In the genomic region with DNA sequence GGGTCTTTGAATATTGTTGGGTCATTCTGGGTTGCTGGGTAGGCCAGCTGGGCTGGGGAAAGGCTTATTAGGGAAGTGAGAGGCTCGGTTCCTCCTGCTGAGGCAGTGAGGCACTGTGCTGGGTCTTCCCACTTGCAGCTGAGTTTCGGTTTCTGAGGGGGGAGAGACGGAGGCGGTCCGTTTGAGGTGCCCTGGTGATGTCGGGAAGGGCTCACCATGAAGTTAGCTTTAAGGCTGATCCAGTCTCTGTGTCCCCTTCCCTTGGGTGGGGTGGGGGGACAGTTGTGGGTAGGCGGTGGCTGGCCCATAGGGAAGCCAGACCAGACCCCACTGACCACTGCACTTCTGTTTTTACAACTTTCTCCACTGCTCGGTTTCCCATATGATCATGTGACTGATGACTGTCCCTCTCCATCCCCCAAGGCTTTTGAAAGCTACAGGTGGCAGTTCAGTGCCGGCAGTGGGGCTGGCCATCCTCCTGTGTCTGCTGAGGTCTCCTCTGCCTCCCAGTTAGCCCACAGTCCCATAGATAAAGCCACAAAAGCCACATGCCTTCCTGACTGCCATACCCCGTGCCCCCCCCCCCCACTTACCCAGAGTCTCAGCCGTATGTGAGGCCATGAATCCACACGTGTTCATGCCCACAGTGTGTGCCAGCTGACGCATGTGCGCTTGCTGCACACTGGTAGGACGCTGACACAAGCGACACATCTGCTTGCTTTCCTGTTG, we compare ENCODE assay signal across 8 mouse cellular contexts. TPM values are rescaled to one million over a fixed set of nuclear protein-coding genes. Genes with fewer than 3 reads are reported as not detected.
DNase-seq lines count a peak whose midpoint lies in the region; TF ChIP-seq lines count a peak whose summit lies in the region.

No protein-coding gene starts in this region.

- peaks cover 43% of the 10 kb centered on the region for H3K4me1 ChIP-seq in limb, embryonic 10.5 days
- H3K4me1 ChIP-seq in small intestine, adult 2 months (ENCODE audit: control insufficient read depth, insufficient read depth, insufficient read length, low read length), result peaks cover 9% of the 10 kb centered on the region

- H3K9me3 ChIP-seq in limb, embryonic 10.5 days (replicated peaks), result no peaks in the 10 kb centered on the region

- 70% methylated on average over 16 of the region's 16 CpGs for WGBS in limb, embryonic 10.5 days
- 53% methylated on average over 16 of the region's 16 CpGs for WGBS in small intestine, adult 2 months

- H3K27me3 ChIP-seq in limb, embryonic 10.5 days (ENCODE audit: low read depth, poor library complexity, severe bottlenecking), result no peaks in the 10 kb centered on the region
- no peaks in the 10 kb centered on the region for H3K27me3 ChIP-seq in small intestine, adult 2 months (ENCODE audit: control insufficient read depth, insufficient read depth, low read length)

- no peak for TF ChIP-seq CTCF in small intestine, adult 2 months (IDR thresholded peaks at IDR 0.05; ENCODE audit: extremely low read depth, insufficient read length, insufficient replicate concordance, low read depth, low read length)

- intact Hi-C loops in gastrocnemius, postnatal 36 days (cut with DNase I), result no loop called here

- H3K27ac ChIP-seq in limb, embryonic 10.5 days, result no peak overlapping the region
- peak overlapping the region; percentile 56 for H3K27ac ChIP-seq in small intestine, adult 2 months (ENCODE audit: insufficient read depth, low read depth, low read length)

- no peak; the same call in 1 of the 2 replicates for TF ChIP-seq POLR2A in small intestine, adult 2 months (IDR thresholded peaks at IDR 0.05; ENCODE audit: low read depth, low read length)

- peak; percentile 22 for DNase-seq in gastrocnemius, postnatal 10 days
- no peak for DNase-seq in gastrocnemius, postnatal 36 days
- DNase-seq in thymus, postnatal 0 days (ENCODE audit: low spot score), result peak; percentile 45
- no peak for DNase-seq in thymus, adult 18-20 months
- no peak for DNase-seq in limb, embryonic 10.5 days (ENCODE audit: low spot score)
- no peak for DNase-seq in frontal cortex, postnatal 36 days (ENCODE audit: low spot score in 2 of 2)
- DNase-seq in embryo, embryonic 11 days, result no peak

- H3K36me3 ChIP-seq in limb, embryonic 10.5 days, result peaks cover 44% of the 10 kb centered on the region
- H3K36me3 ChIP-seq in small intestine, adult 2 months (ENCODE audit: control insufficient read depth, insufficient read depth, low read length), result peaks cover 19% of the 10 kb centered on the region

- H3K4me3 ChIP-seq in limb, embryonic 10.5 days, result peak overlapping the region; percentile 2; the same call in 1 of the 2 replicates
- peak overlapping the region; percentile 44 for H3K4me3 ChIP-seq in small intestine, adult 2 months (ENCODE audit: low read depth, low read length)

RNA-seq across cellular contexts. Expression of a gene that starts 2.2 kb away (rescaled TPM):
- total RNA-seq in gastrocnemius, postnatal 10 days (2021), result 10 to 100 TPM; 81.6 to 93.6 TPM
- 10 to 100 TPM; 23.5 to 24.8 TPM for total RNA-seq in gastrocnemius, postnatal 36 days (2021)
- 86.4 and 90.6 TPM in 2 replicates for polyA plus RNA-seq in thymus, postnatal 0 days (2015; fragmentation: Nextera tagmentation; extraction: Ambion mirVana)
- polyA plus RNA-seq in limb, embryonic 10.5 days (2016; fragmentation: Nextera tagmentation; extraction: Ambion mirVana), result 78.5 and 93.2 TPM in 2 replicates
- polyA plus RNA-seq in small intestine, adult 2 months (2012; rRNA removed), result 76.0 and 111 TPM in 2 replicates

RNA-seq across cellular contexts. Expression of a gene that starts 15.2 kb away (rescaled TPM):
- 10 to 100 TPM; 11.7 to 12.3 TPM for total RNA-seq in gastrocnemius, postnatal 10 days (2021)
- total RNA-seq in gastrocnemius, postnatal 36 days (2021), result 1 to 10 TPM; 1.4 to 1.6 TPM
- polyA plus RNA-seq in thymus, postnatal 0 days (2015; fragmentation: Nextera tagmentation; extraction: Ambion mirVana), result 0.42 and 0.79 TPM in 2 replicates
- 3.7 and 4.2 TPM in 2 replicates for polyA plus RNA-seq in limb, embryonic 10.5 days (2016; fragmentation: Nextera tagmentation; extraction: Ambion mirVana)
- 5.4 and 5.9 TPM in 2 replicates for polyA plus RNA-seq in small intestine, adult 2 months (2012; rRNA removed)

RNA-seq across cellular contexts. Expression of a gene that starts 24.5 kb away (rescaled TPM):
- 10 to 100 TPM; 51.7 to 53.5 TPM for total RNA-seq in gastrocnemius, postnatal 10 days (2021)
- total RNA-seq in gastrocnemius, postnatal 36 days (2021), result 10 to 100 TPM; 56.2 to 64.3 TPM
- polyA plus RNA-seq in thymus, postnatal 0 days (2015; fragmentation: Nextera tagmentation; extraction: Ambion mirVana), result 97.8 and 107 TPM in 2 replicates
- 209 and 242 TPM in 2 replicates for polyA plus RNA-seq in limb, embryonic 10.5 days (2016; fragmentation: Nextera tagmentation; extraction: Ambion mirVana)
- polyA plus RNA-seq in small intestine, adult 2 months (2012; rRNA removed), result 322 and 403 TPM in 2 replicates

RNA-seq across cellular contexts. Expression of a gene that starts 37.6 kb away (rescaled TPM):
- 1 to 10 TPM; 1.9 to 3.7 TPM for total RNA-seq in gastrocnemius, postnatal 10 days (2021)
- 1 to 10 TPM in 1 of 2 experiments, under 1 TPM in 1; 0.56 to 1.1 TPM for total RNA-seq in gastrocnemius, postnatal 36 days (2021)
- 1.9 and 2.5 TPM in 2 replicates for polyA plus RNA-seq in thymus, postnatal 0 days (2015; fragmentation: Nextera tagmentation; extraction: Ambion mirVana)
- polyA plus RNA-seq in limb, embryonic 10.5 days (2016; fragmentation: Nextera tagmentation; extraction: Ambion mirVana), result 4.6 and 5.3 TPM in 2 replicates
- 2.0 and 3.9 TPM in 2 replicates for polyA plus RNA-seq in small intestine, adult 2 months (2012; rRNA removed)

RNA-seq across cellular contexts. Expression of a gene that starts 39.1 kb away (rescaled TPM):
- total RNA-seq in gastrocnemius, postnatal 10 days (2021), result 1 to 10 TPM in 1 of 2 experiments, under 1 TPM in 1; 0.87 to 1.9 TPM
- not detected for total RNA-seq in gastrocnemius, postnatal 36 days (2021)
- 1.1 and 1.4 TPM in 2 replicates for polyA plus RNA-seq in thymus, postnatal 0 days (2015; fragmentation: Nextera tagmentation; extraction: Ambion mirVana)
- 1.2 and 1.3 TPM in 2 replicates for polyA plus RNA-seq in limb, embryonic 10.5 days (2016; fragmentation: Nextera tagmentation; extraction: Ambion mirVana)
- 2.5 and 6.5 TPM in 2 replicates for polyA plus RNA-seq in small intestine, adult 2 months (2012; rRNA removed)

Comparison
In these comparisons a context has a peak if more than half of its experiments do, and no peak if none do; other contexts are left out.
1. DNase-seq: peak in gastrocnemius, postnatal 10 days (single experiment) and thymus, postnatal 0 days (single experiment); none in gastrocnemius, postnatal 36 days (0 of 2), thymus, adult 18-20 months (0 of 2), limb, embryonic 10.5 days (single experiment), frontal cortex, postnatal 36 days (0 of 2) and embryo, embryonic 11 days (single experiment).